Mouse (Mus musculus) kidney, postnatal 0 days (tissue): ENCODE results near the gene Dhcr24. TPM values are rescaled to one million over a fixed set of nuclear protein-coding genes. Genes with fewer than 3 reads are reported as not detected.

Experiments used
- ATAC-seq: fragments of 200-750 bp; cut with Nextera tagmentation; replicated peaks from 2 replicates; pipeline ENCODE4 v1.8.0; 2017; ENCODE audit warnings: low read depth, moderate number of reproducible peaks, moderate TSS enrichment, moderate library complexity; ENCODE audit not compliant: low FRiP score
- DNase-seq: peaks from one replicate; pipeline ENCODE4 v3.0.0-alpha.2; 2016; ENCODE audit warnings: low spot score
- H3K27ac ChIP-seq: fragments of 300-500 bp; sonication (generic); 2 replicates; pipeline ENCODE4 v1.5.1; 2014; ENCODE audit warnings: mild to moderate bottlenecking
- H3K27me3 ChIP-seq: fragments of 300-500 bp; sonication (generic); 2 replicates; pipeline ENCODE4 v1.6.1; 2014; ENCODE audit warnings: low read length, mixed read lengths; ENCODE audit not compliant: insufficient read depth
- H3K36me3 ChIP-seq: fragments of 300-500 bp; sonication (generic); 2 replicates; pipeline ENCODE4 v1.6.1; 2014; ENCODE audit warnings: low read length, mixed read lengths; ENCODE audit not compliant: insufficient read depth
- H3K4me1 ChIP-seq: fragments of 300-500 bp; sonication (generic); replicated peaks from 2 replicates; pipeline ENCODE4 v1.6.1; 2014; ENCODE audit warnings: antibody characterized with exemption, low read length, mixed read lengths; ENCODE audit not compliant: insufficient read depth
- H3K4me2 ChIP-seq: fragments of 300-500 bp; sonication (generic); 2 replicates; pipeline ENCODE4 v1.6.1; 2014; ENCODE audit warnings: mild to moderate bottlenecking, low read length, moderate library complexity, mixed read lengths
- H3K4me3 ChIP-seq: fragments of 300-500 bp; sonication (generic); replicated peaks from 2 replicates; pipeline ENCODE4 v1.5.1; 2014; ENCODE audit warnings: low read depth, low read length
- H3K9ac ChIP-seq: fragments of 300-500 bp; sonication (generic); 2 replicates; pipeline ENCODE4 v1.6.1; 2014; ENCODE audit warnings: low read depth, low read length
- H3K9me3 ChIP-seq: fragments of 300-500 bp; sonication (generic); replicated peaks from 2 replicates; pipeline ENCODE4 v1.6.1; 2016; ENCODE audit warnings: low read length, inconsistent platforms, mixed read lengths
- CTCF ChIP-seq: IDR thresholded peaks from 2 replicates; pipeline ENCODE4 v1.5.1; 2016; ENCODE audit warnings: antibody characterized with exemption, low read depth, mild to moderate bottlenecking, moderate library complexity
- WGBS: fragments of 180-500 bp; shearing (Covaris S2); extraction: QIAGEN DNeasy Blood & Tissue Kit; methylation state at CpG from one replicate; pipeline ENCODE4 v1.1.7; 2014; 5-methylcytosine and 5-hydroxymethylcytosine counted together
- polyA plus RNA-seq: library from polyadenylated mRNA; unstranded; fragments of >200 nt; fragmentation: Nextera tagmentation; extraction: Ambion mirVana; gene quantifications from 2 replicates; pipeline ENCODE4 v1.2.1, GENCODE M21; 2015

Gene Dhcr24
- polyA plus RNA-seq, 1 experiment from 2014 or later = 6.5 TPM

GRCm38 (mm10) chr4:106569680-106570079 is 8.8 kb downstream of the Dhcr24 start:
- H3K4me3 ChIP-seq = no peak overlapping the region
- H3K27ac ChIP-seq = no peak overlapping the region
- H3K4me2 ChIP-seq = no peak overlapping the region
- H3K4me1 ChIP-seq = no peaks in the 10 kb centered on the region
- H3K9me3 ChIP-seq = no peaks in the 10 kb centered on the region
- ATAC-seq (no peak), DNase-seq (no peak)
- H3K36me3 ChIP-seq = peaks cover 30% of the 10 kb centered on the region; the same call in 1 of the 2 replicates
- no peaks in the 10 kb centered on the region for H3K27me3 ChIP-seq
- no peak for TF ChIP-seq CTCF
- H3K9ac ChIP-seq = no peak overlapping the region
- WGBS = 96% methylated on average over 4 of the region's 4 CpGs

DNA sequence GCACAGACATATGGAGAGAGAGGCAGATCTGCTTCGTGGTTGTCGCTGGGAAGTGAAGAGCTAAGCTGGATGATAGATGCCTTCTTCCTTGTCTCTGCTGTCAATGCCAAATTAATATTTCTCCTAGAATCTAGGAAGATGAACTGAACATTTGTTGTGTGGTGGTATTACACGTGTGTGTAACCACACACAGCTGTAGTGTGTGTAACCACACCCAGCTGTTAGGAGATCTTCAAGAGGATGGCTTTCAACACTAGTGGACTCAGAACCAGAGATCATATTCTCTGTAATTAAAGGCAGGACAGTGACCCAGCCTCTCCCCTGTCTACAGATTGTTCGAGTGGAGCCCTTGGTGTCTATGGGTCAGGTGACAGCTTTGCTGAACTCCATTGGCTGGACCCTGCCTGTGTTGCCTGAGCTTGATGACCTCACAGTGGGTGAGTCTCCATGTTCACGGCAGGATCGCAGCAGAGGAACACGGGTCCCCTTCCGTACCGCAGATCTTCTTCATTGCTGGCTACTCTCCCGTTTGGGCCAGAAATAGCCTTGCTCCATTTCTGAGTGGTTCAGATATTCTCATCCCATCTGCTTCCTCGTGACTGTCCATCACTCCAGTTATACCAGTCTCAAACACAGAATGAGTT is 10.4 kb downstream of the Dhcr24 start:
- no peak overlapping the region for H3K9ac ChIP-seq
- peaks cover 39% of the 10 kb centered on the region for H3K36me3 ChIP-seq
- TF ChIP-seq CTCF = no peak
- H3K4me1 ChIP-seq = no peaks in the 10 kb centered on the region
- ATAC-seq (no peak), DNase-seq (no peak)
- H3K9me3 ChIP-seq = no peaks in the 10 kb centered on the region
- H3K27me3 ChIP-seq = no peaks in the 10 kb centered on the region
- H3K27ac ChIP-seq = no peak overlapping the region
- WGBS = 85% methylated on average over 11 of the region's 11 CpGs
- H3K4me2 ChIP-seq = no peak overlapping the region
- no peak overlapping the region for H3K4me3 ChIP-seq

- Histone ChIP-seq H3K4me3 (no peak overlapping the region), H3K4me1 (no peaks in the 10 kb centered on the region), H3K9me3 (no peaks in the 10 kb centered on the region), H3K36me3 (peaks cover 56% of the 10 kb centered on the region), H3K9ac (no peak overlapping the region), H3K4me2 (no peak overlapping the region), H3K27ac (no peak overlapping the region), H3K27me3 (no peaks in the 10 kb centered on the region)
- no peak for TF ChIP-seq CTCF
- DNase-seq (no peak), ATAC-seq (no peak)
- 78% methylated on average over 8 of the region's 8 CpGs for WGBS
These were observed 14.2 kb downstream of the Dhcr24 start for GRCm38 (mm10) chr4:106575022-106575421.

- H3K27ac ChIP-seq = peak overlapping the region; percentile 36; the same call in 1 of the 2 replicates
- no peak overlapping the region for H3K9ac ChIP-seq
- no peak overlapping the region for H3K4me3 ChIP-seq
- ATAC-seq = no peak; the same call in 1 of the 2 replicates
- H3K27me3 ChIP-seq = no peaks in the 10 kb centered on the region
- TF ChIP-seq CTCF = no peak
- no peak overlapping the region for H3K4me2 ChIP-seq
- H3K9me3 ChIP-seq = no peaks in the 10 kb centered on the region
- DNase-seq = no peak
- 66% methylated on average over 7 of the region's 7 CpGs for WGBS
- H3K4me1 ChIP-seq = no peaks in the 10 kb centered on the region
- H3K36me3 ChIP-seq = peaks cover 54% of the 10 kb centered on the region
These were observed 16.7 kb downstream of the Dhcr24 start for GRCm38 (mm10) chr4:106577511-106577910.

- ATAC-seq (no peak), DNase-seq (no peak)
- Histone ChIP-seq H3K27me3 (no peaks in the 10 kb centered on the region), H3K36me3 (peaks cover 40% of the 10 kb centered on the region), H3K9me3 (no peaks in the 10 kb centered on the region), H3K4me3 (no peak overlapping the region), H3K4me1 (no peaks in the 10 kb centered on the region), H3K9ac (no peak overlapping the region), H3K27ac (no peak overlapping the region), H3K4me2 (no peak overlapping the region)
- no peak for TF ChIP-seq CTCF
- 82% methylated on average over 14 of the region's 14 CpGs for WGBS
These were observed 20.5 kb downstream of the Dhcr24 start for GRCm38 (mm10) chr4:106581176-106581864.

DNA sequence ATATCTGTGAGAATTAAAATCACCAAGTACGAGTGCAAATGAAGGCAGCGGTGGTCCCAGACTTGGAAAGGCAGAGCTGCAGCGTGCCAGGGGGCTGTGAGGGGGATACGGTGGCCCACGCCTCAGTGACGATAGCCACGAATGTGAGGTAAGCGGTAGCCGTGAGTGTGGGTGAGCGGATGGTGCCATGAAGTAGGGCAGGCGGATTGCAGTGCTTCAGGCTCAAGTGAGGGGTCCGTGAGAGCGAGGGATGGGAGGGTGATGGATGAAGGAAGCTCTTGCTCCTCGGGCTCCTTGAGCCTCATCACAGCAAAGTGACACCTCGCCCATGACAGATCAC is 21.0 kb downstream of the Dhcr24 start:
- H3K36me3 ChIP-seq = peaks cover 42% of the 10 kb centered on the region
- DNase-seq (no peak), ATAC-seq (no peak)
- H3K27me3 ChIP-seq = no peaks in the 10 kb centered on the region
- no peak overlapping the region for H3K9ac ChIP-seq
- H3K4me3 ChIP-seq = no peak overlapping the region
- H3K4me1 ChIP-seq = no peaks in the 10 kb centered on the region
- H3K4me2 ChIP-seq = no peak overlapping the region
- no peak for TF ChIP-seq CTCF
- no peaks in the 10 kb centered on the region for H3K9me3 ChIP-seq
- WGBS = 88% methylated on average over 15 of the region's 15 CpGs
- H3K27ac ChIP-seq = no peak overlapping the region
